Mouse (Mus musculus) liver, embryonic 14.5 days (tissue): ENCODE data around the gene Cdc42ep2. TPM values are rescaled to one million over a fixed set of nuclear protein-coding genes. Genes with fewer than 3 reads are reported as not detected.

Experiments
- ATAC-seq: fragments of 200-750 bp; cut with Nextera tagmentation; 2 replicates; pipeline ENCODE4 v1.8.0; 2017; ENCODE audit warnings: moderate number of reproducible peaks, mild to moderate bottlenecking, moderate library complexity; ENCODE audit not compliant: insufficient read depth
- DNase-seq, 3 experiments: peaks; one replicate each; pipeline ENCODE4 v3.0.0-alpha.2; 2012 to 2013; ENCODE audit warnings: low read depth in 3 of 3, low spot score in 3 of 3
- H3K27ac ChIP-seq: fragments of 300-500 bp; sonication (generic); 2 replicates; pipeline ENCODE4 v1.5.1; 2014; ENCODE audit warnings: moderate library complexity, mild to moderate bottlenecking, control low read depth, inconsistent platforms
- H3K27me3 ChIP-seq: fragments of 300-500 bp; sonication (generic); 2 replicates; pipeline ENCODE4 v1.6.1; 2014; ENCODE audit warnings: mild to moderate bottlenecking, low read length, moderate library complexity; ENCODE audit not compliant: control insufficient read depth, insufficient read depth
- H3K36me3 ChIP-seq: fragments of 300-500 bp; sonication (generic); replicated peaks from 2 replicates; pipeline ENCODE4 v1.6.1; 2014; ENCODE audit warnings: low read depth; ENCODE audit not compliant: control insufficient read depth, insufficient read depth
- H3K4me1 ChIP-seq, 2 experiments: fragments of 200-500 bp in 1 of 2; fragments of 300-500 bp in 1 of 2; sonication (generic) in 1 of 2; replicated peaks; 2 replicates each; pipeline ENCODE4 v1.6.1; 2012 to 2014; ENCODE audit warnings: antibody characterized with exemption in 1 of 2, inconsistent platforms in 1 of 2, low read length in 1 of 2; ENCODE audit not compliant: control insufficient read depth in 2 of 2, insufficient read depth in 2 of 2
- H3K4me2 ChIP-seq: fragments of 300-500 bp; sonication (generic); 2 replicates; pipeline ENCODE4 v1.6.1; 2014; ENCODE audit warnings: low read depth, mild to moderate bottlenecking, control low read depth, moderate library complexity
- H3K4me3 ChIP-seq, 2 experiments: fragments of 200-500 bp in 1 of 2; fragments of 300-500 bp in 1 of 2; sonication (generic) in 1 of 2; 2 replicates each; pipeline ENCODE4 v1.5.1; 2012 to 2014; ENCODE audit warnings: low read depth in 2 of 2, low read length in 2 of 2, mild to moderate bottlenecking in 2 of 2, control low read depth in 1 of 2, inconsistent platforms in 1 of 2, moderate library complexity in 1 of 2; ENCODE audit not compliant: insufficient read depth in 1 of 2
- H3K9ac ChIP-seq: fragments of 300-500 bp; sonication (generic); replicated peaks from 2 replicates; pipeline ENCODE4 v1.6.1; 2014; ENCODE audit warnings: mild to moderate bottlenecking, control low read depth, moderate library complexity
- H3K9me3 ChIP-seq: fragments of 300-500 bp; sonication (generic); 2 replicates; pipeline ENCODE4 v1.6.1; 2016; ENCODE audit warnings: low read length, mixed read lengths; ENCODE audit not compliant: control insufficient read depth
- CTCF ChIP-seq: IDR thresholded peaks from 2 replicates; pipeline ENCODE4 v1.5.1; 2016; ENCODE audit warnings: antibody characterized with exemption, low read depth, control low read depth
- EP300 ChIP-seq: IDR thresholded peaks from 2 replicates; pipeline ENCODE4 v1.6.1; 2016; ENCODE audit warnings: antibody characterized with exemption, low read depth
- WGBS: fragments of 180-500 bp; shearing (Covaris S2); extraction: QIAGEN DNeasy Blood & Tissue Kit; methylation state at CpG from one replicate; pipeline ENCODE4 v1.1.7; 2014; ENCODE audit not compliant: insufficient replicate concordance; 5-methylcytosine and 5-hydroxymethylcytosine counted together
- polyA plus RNA-seq, 2 experiments: library from polyadenylated mRNA; depleted of rRNA in 1 of 2; stranded (reverse) in 1 of 2; unstranded in 1 of 2; fragments of >200 nt; fragmentation: Nextera tagmentation in 1 of 2; extraction: Ambion mirVana in 1 of 2; gene quantifications; 2 replicates each; pipeline versions ENCODE4 v1.2.1 to v1.2.3; 2012 to 2014

Cdc42ep2 gene
- polyA plus RNA-seq, 2 experiments, result 2.1 to 2.2 TPM

DNA sequence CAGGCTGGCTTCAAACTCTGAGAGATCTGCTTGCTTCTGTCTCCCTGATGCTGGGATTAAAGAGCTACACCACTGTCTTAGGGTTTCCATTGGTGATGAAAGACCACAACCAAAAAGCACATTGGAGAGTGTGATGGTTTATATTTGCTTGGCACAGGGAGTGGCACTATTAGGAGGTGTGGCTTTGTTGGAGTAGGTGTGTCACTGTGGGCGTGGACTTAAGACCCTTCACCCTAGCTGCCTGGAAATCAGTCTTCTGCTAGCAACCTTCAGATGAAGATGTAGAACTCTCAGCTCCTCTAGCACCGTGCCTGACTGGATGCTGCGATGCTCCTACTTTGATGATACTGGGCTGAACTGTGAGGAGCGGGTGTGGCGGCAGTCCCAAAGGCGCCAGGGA, 13.9 kb upstream of the Cdc42ep2 start:
- Histone ChIP-seq H3K27me3 (no peaks in the 10 kb centered on the region; the same call in 1 of the 2 replicates), H3K4me1 (peaks cover 12 to 21% of the 10 kb centered on the region in 2 experiments), H3K9ac (no peak overlapping the region; the same call in 1 of the 2 replicates), H3K27ac (peak overlapping the region; percentile 45; the same call in 1 of the 2 replicates), H3K4me2 (peak overlapping the region; percentile 50), H3K9me3 (no peaks in the 10 kb centered on the region), H3K4me3 (no peak overlapping the region), H3K36me3 (peaks cover 7% of the 10 kb centered on the region)
- DNase-seq (no peak), ATAC-seq (peak; percentile 50; the same call in 1 of the 2 replicates)
- TF ChIP-seq EP300 (no peak), CTCF (no peak)
- WGBS, result 67% methylated on average over 6 of the region's 6 CpGs

DNA sequence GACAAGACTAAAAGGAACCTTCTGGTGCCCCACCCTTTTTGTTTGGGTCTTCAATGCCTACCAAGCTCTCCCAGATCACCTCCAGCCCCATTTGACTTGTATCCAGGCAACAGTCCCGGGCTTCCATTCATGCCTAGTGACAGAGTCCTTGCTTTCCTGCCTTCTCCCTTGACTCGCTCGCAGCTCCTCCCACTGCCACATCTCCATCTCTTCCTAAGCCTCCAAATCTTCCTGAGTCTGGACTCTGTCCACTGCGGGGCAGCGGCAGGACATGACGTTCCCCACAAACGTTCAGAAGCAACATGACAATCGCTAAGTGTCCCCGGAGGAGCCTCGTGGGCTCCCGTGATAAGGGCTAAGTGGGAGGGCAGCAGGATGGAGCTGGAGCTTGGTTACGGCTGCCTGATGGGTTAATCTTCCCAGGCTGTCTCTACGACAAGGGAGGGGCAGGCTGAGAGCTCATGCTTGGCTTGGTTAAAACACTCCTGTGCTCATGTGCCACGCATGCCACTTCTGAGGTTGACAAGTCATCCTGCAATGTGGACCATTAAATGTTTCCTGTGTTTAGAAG, 13.3 kb upstream of the Cdc42ep2 start:
- WGBS, result 13% methylated on average over 14 of the region's 14 CpGs
- H3K36me3 ChIP-seq, result peaks cover 7% of the 10 kb centered on the region
- peaks cover 12 to 21% of the 10 kb centered on the region in 2 experiments for H3K4me1 ChIP-seq
- peak overlapping the region; percentile 27; the same call in 1 of the 2 replicates for H3K9ac ChIP-seq
- peak; percentile 41 to 51 (median 46) for DNase-seq
- peak overlapping the region; percentile 50 for H3K4me2 ChIP-seq
- H3K27ac ChIP-seq, result peak overlapping the region; percentile 45; the same call in 1 of the 2 replicates
- ATAC-seq, result peak; percentile 80
- TF ChIP-seq EP300, result peak; percentile 38; the same call in 1 of the 2 replicates
- TF ChIP-seq CTCF, result no peak
- H3K9me3 ChIP-seq, result no peaks in the 10 kb centered on the region
- no peaks in the 10 kb centered on the region; the same call in 1 of the 2 replicates for H3K27me3 ChIP-seq
- H3K4me3 ChIP-seq, result no peak overlapping the region; a peak in 1 of 4 replicates

DNA sequence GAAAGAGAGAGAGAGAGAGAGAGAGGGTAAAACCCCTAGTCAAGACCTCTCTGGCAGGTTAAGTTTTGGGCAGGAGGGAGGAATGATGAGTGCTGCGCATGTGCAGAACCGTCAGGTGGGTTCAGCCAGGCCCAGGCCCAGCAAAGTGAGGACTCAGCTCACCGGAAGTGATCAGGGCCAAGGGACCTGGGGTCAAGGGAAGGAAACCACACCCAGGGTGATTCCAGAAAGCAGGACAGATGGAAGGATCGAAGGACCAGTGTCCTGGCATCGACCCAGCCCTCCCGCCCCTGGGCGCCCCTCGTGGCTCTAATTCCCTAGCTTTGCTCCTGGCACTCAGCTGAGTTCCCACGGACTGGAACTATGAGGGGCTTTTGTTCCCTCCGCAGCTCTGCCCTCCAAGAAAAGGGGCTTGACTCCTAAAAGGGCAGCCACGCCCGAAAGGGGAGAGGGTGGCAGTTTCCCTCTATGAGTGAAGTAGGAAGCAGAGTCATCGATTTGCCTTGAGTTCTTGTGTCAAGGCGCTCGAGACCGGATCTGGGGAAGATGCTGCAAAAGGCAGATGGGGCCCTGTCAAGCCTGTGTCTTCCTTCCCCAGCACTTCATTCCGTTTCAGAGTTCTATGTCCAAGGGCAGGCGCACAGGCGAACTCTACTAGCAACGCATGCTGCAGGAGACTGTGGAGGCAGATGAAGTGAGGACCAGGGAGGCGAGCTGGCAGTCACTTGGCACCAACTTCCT, 12.6 kb upstream of the Cdc42ep2 start:
- ATAC-seq (no peak), DNase-seq (no peak)
- 57% methylated on average over 21 of the region's 21 CpGs for WGBS
- H3K27me3 ChIP-seq, result no peaks in the 10 kb centered on the region; the same call in 1 of the 2 replicates
- TF ChIP-seq EP300, result no peak
- no peak overlapping the region for H3K27ac ChIP-seq
- no peaks in the 10 kb centered on the region for H3K9me3 ChIP-seq
- no peak overlapping the region for H3K4me3 ChIP-seq
- H3K9ac ChIP-seq, result no peak overlapping the region
- H3K36me3 ChIP-seq, result peaks cover 7% of the 10 kb centered on the region
- peaks cover 12 to 21% of the 10 kb centered on the region in 2 experiments for H3K4me1 ChIP-seq
- H3K4me2 ChIP-seq, result peak overlapping the region; percentile 50

GRCm38 (mm10) chr19:5935691-5936090, 11.1 kb upstream of the Cdc42ep2 start:
- DNase-seq (no peak), ATAC-seq (no peak)
- Histone ChIP-seq H3K4me3 (no peak overlapping the region), H3K4me2 (no peak overlapping the region), H3K27ac (no peak overlapping the region), H3K27me3 (no peaks in the 10 kb centered on the region; the same call in 1 of the 2 replicates), H3K9me3 (no peaks in the 10 kb centered on the region), H3K4me1 (peaks cover 12 to 24% of the 10 kb centered on the region in 2 experiments), H3K9ac (no peak overlapping the region), H3K36me3 (peaks cover 7% of the 10 kb centered on the region; the same call in 1 of the 2 replicates)
- WGBS, result 44% methylated on average over 5 of the region's 5 CpGs
- TF ChIP-seq CTCF (no peak), EP300 (no peak)

GRCm38 (mm10) chr19:5935266-5935665, 10.7 kb upstream of the Cdc42ep2 start:
- DNase-seq (no peak), ATAC-seq (no peak)
- WGBS, result 45% methylated on average over 3 of the region's 3 CpGs
- TF ChIP-seq CTCF (no peak), EP300 (no peak)
- no peaks in the 10 kb centered on the region for H3K9me3 ChIP-seq
- no peak overlapping the region for H3K4me2 ChIP-seq
- H3K9ac ChIP-seq, result no peak overlapping the region
- H3K36me3 ChIP-seq, result peaks cover 7% of the 10 kb centered on the region; the same call in 1 of the 2 replicates
- H3K4me1 ChIP-seq, result peaks cover 12 to 24% of the 10 kb centered on the region in 2 experiments
- no peak overlapping the region for H3K27ac ChIP-seq
- H3K4me3 ChIP-seq, result no peak overlapping the region
- no peaks in the 10 kb centered on the region; the same call in 1 of the 2 replicates for H3K27me3 ChIP-seq
